In genomic region chr3:116019136-116019535, GRCm38 (mm10) we compare ENCODE assay signal across 12 mouse cellular contexts.
"Had no signal": no experiment of that assay in that cellular context is flagged by ENCODE, and none has a peak within 500 bp of the region (broad histone marks: within the 10 kb centered on the region; RNA-seq: fewer than 3 reads in every experiment).

No protein-coding gene starts in this region.

- DNase-seq: lung, embryonic 14.5 days; lung, postnatal 4 days; midbrain, embryonic 14.5 days; retina, postnatal 1 day; right cerebral cortex, adult 18-20 months; right cerebral cortex, postnatal 25 days; right cerebral cortex, postnatal 4 days; spleen, adult 18-20 months; thymus, adult 18-20 months; thymus, postnatal 14 days; thymus, postnatal 36 days had no signal

- ATAC-seq: midbrain, embryonic 16.5 days had no signal
